Mouse (Mus musculus) heart, postnatal 0 days (tissue): ENCODE data around the gene Stag1. TPM values are rescaled to one million over a fixed set of nuclear protein-coding genes. Genes with fewer than 3 reads are reported as not detected.

Experiments used
- ATAC-seq: fragments of 200-750 bp; cut with Nextera tagmentation; 2 replicates; pipeline ENCODE4 v1.8.0; 2017; ENCODE audit warnings: low read depth, moderate number of reproducible peaks, moderate library complexity; ENCODE audit not compliant: insufficient read depth
- DNase-seq: peaks from one replicate; pipeline ENCODE4 v3.0.0-alpha.2; 2016; ENCODE audit warnings: low spot score
- H3K27ac ChIP-seq: fragments of 300-500 bp; sonication (generic); 2 replicates; pipeline ENCODE4 v1.5.1; 2014; ENCODE audit warnings: low read depth, mild to moderate bottlenecking
- H3K27me3 ChIP-seq: fragments of 300-500 bp; sonication (generic); 2 replicates; pipeline ENCODE4 v1.6.1; 2014; ENCODE audit warnings: low read length, mixed read lengths; ENCODE audit not compliant: control insufficient read depth, insufficient read depth
- H3K36me3 ChIP-seq: fragments of 300-500 bp; sonication (generic); replicated peaks from 2 replicates; pipeline ENCODE4 v1.6.1; 2014; ENCODE audit warnings: low read length, mixed read lengths; ENCODE audit not compliant: control insufficient read depth, insufficient read depth
- H3K4me1 ChIP-seq: fragments of 300-500 bp; sonication (generic); 2 replicates; pipeline ENCODE4 v1.6.1; 2014; ENCODE audit warnings: antibody characterized with exemption; ENCODE audit not compliant: control insufficient read depth, insufficient read depth
- H3K4me2 ChIP-seq: fragments of 300-500 bp; sonication (generic); 2 replicates; pipeline ENCODE4 v1.6.1; 2014; ENCODE audit warnings: low read depth, mild to moderate bottlenecking, low read length, moderate library complexity
- H3K4me3 ChIP-seq: fragments of 300-500 bp; sonication (generic); 2 replicates; pipeline ENCODE4 v1.5.1; 2014; ENCODE audit warnings: low read depth, low read length
- H3K9ac ChIP-seq: fragments of 300-500 bp; sonication (generic); replicated peaks from 2 replicates; pipeline ENCODE4 v1.6.1; 2014; ENCODE audit warnings: low read depth, low read length, mixed read lengths
- H3K9me3 ChIP-seq: fragments of 300-500 bp; sonication (generic); replicated peaks from 2 replicates; pipeline ENCODE4 v1.6.1; 2016; ENCODE audit warnings: low read length; ENCODE audit not compliant: control insufficient read depth
- CTCF ChIP-seq: IDR thresholded peaks from 2 replicates; pipeline ENCODE4 v1.5.1; 2016; ENCODE audit warnings: antibody characterized with exemption, control low read depth, low read depth
- EP300 ChIP-seq: IDR thresholded peaks from 2 replicates; pipeline ENCODE4 v1.6.1; 2016; ENCODE audit warnings: antibody characterized with exemption, low read depth
- WGBS: fragments of 180-500 bp; shearing (Covaris S2); extraction: QIAGEN DNeasy Blood & Tissue Kit; methylation state at CpG from one replicate; pipeline ENCODE4 v1.1.7; 2014; 5-methylcytosine and 5-hydroxymethylcytosine counted together
- polyA plus RNA-seq: library from polyadenylated mRNA; unstranded; fragments of >200 nt; fragmentation: Nextera tagmentation; extraction: Ambion mirVana; gene quantifications from 2 replicates; pipeline ENCODE4 v1.2.1, GENCODE M21; 2015
- total RNA-seq: library from RNA; depleted of rRNA; stranded (reverse); fragments of >200 nt; gene quantifications from 2 replicates; pipeline ENCODE4 v1.2.3, GENCODE M21; 2014; ENCODE audit warnings: low replicate concordance

Stag1 gene
- total and polyA plus RNA-seq, 2 experiments from 2014 or later = 24.9 to 30.7 TPM

GRCm38 (mm10) chr9:100645026-100645940 lies 47.7 kb downstream of the Stag1 start:
- H3K4me1 ChIP-seq = peaks cover 15% of the 10 kb centered on the region; the same call in 1 of the 2 replicates
- H3K27me3 ChIP-seq = no peaks in the 10 kb centered on the region
- H3K4me2 ChIP-seq = peak overlapping the region; percentile 65
- H3K9ac ChIP-seq = peak overlapping the region; percentile 95
- no peak for TF ChIP-seq EP300
- no peak for TF ChIP-seq CTCF
- DNase-seq = no peak
- 27% methylated on average over 8 of the region's 8 CpGs for WGBS
- H3K4me3 ChIP-seq = peak overlapping the region; percentile 83
- H3K27ac ChIP-seq = peak overlapping the region; percentile 99
- no peak for ATAC-seq
- no peaks in the 10 kb centered on the region for H3K9me3 ChIP-seq
- no peaks in the 10 kb centered on the region for H3K36me3 ChIP-seq

- Histone ChIP-seq H3K27ac (no peak overlapping the region), H3K4me3 (no peak overlapping the region), H3K27me3 (no peaks in the 10 kb centered on the region), H3K9me3 (no peaks in the 10 kb centered on the region), H3K36me3 (no peaks in the 10 kb centered on the region), H3K4me2 (no peak overlapping the region), H3K9ac (no peak overlapping the region), H3K4me1 (peaks cover 15% of the 10 kb centered on the region; the same call in 1 of the 2 replicates)
- no peak for DNase-seq
- WGBS = 91% methylated on average over 2 of the region's 2 CpGs
- ATAC-seq = no peak
- TF ChIP-seq EP300 (no peak), CTCF (no peak)
These were observed 48.7 kb downstream of the Stag1 start for GRCm38 (mm10) chr9:100646276-100646675.

- H3K9ac ChIP-seq = no peak overlapping the region
- DNase-seq (no peak), ATAC-seq (no peak)
- no peaks in the 10 kb centered on the region for H3K27me3 ChIP-seq
- H3K4me1 ChIP-seq = peaks cover 9% of the 10 kb centered on the region; the same call in 1 of the 2 replicates
- H3K36me3 ChIP-seq = no peaks in the 10 kb centered on the region
- no peak overlapping the region for H3K4me3 ChIP-seq
- no peaks in the 10 kb centered on the region for H3K9me3 ChIP-seq
- no peak overlapping the region for H3K4me2 ChIP-seq
- no peak for TF ChIP-seq CTCF
- no peak for TF ChIP-seq EP300
- 72% methylated on average over 2 of the region's 2 CpGs for WGBS
- H3K27ac ChIP-seq = no peak overlapping the region
These were observed 50.3 kb downstream of the Stag1 start for GRCm38 (mm10) chr9:100647774-100648323.

- ATAC-seq (no peak), DNase-seq (peak; percentile 57)
- no peak overlapping the region for H3K4me3 ChIP-seq
- no peaks in the 10 kb centered on the region for H3K36me3 ChIP-seq
- no peak for TF ChIP-seq CTCF
- no peak for TF ChIP-seq EP300
- no peaks in the 10 kb centered on the region for H3K9me3 ChIP-seq
- H3K27me3 ChIP-seq = no peaks in the 10 kb centered on the region
- H3K9ac ChIP-seq = no peak overlapping the region
- 39% methylated on average over 3 of the region's 3 CpGs for WGBS
- H3K4me1 ChIP-seq = peaks cover 6% of the 10 kb centered on the region
- H3K4me2 ChIP-seq = no peak overlapping the region
- peak overlapping the region; percentile 20; the same call in 1 of the 2 replicates for H3K27ac ChIP-seq
These were observed 56.5 kb downstream of the Stag1 start for GRCm38 (mm10) chr9:100654104-100654503.

GRCm38 (mm10) chr9:100656058-100656457 lies 58.5 kb downstream of the Stag1 start:
- no peak for ATAC-seq
- 88% methylated on average over 4 of the region's 4 CpGs for WGBS
- TF ChIP-seq EP300 (no peak), CTCF (no peak)

More at GRCm38 (mm10) chr9:100656058-100656457, 58.5 kb downstream of the Stag1 start:
- H3K4me3 ChIP-seq = no peak overlapping the region
- H3K9me3 ChIP-seq = 0 out of 2 replicates have a peak, but pooled peaks cover 2% of the 10 kb centered on the region
- H3K4me2 ChIP-seq = no peak overlapping the region
- H3K27ac ChIP-seq = no peak overlapping the region
- H3K4me1 ChIP-seq = peaks cover 6% of the 10 kb centered on the region
- H3K9ac ChIP-seq = no peak overlapping the region
- no peak for DNase-seq
- H3K36me3 ChIP-seq = no peaks in the 10 kb centered on the region
- H3K27me3 ChIP-seq = no peaks in the 10 kb centered on the region
